Mouse (Mus musculus): ENCODE measurements around the gene Olfr371. TPM values are rescaled to one million over a fixed set of nuclear protein-coding genes. Genes with fewer than 3 reads are reported as not detected.
A peak's percentile ranks its signal among the peaks of the same experiment; 100 is the strongest.

Gene Olfr371
- not detected in 2 replicates for polyA plus RNA-seq (2016; fragmentation: Nextera tagmentation; extraction: Ambion mirVana)

DNA sequence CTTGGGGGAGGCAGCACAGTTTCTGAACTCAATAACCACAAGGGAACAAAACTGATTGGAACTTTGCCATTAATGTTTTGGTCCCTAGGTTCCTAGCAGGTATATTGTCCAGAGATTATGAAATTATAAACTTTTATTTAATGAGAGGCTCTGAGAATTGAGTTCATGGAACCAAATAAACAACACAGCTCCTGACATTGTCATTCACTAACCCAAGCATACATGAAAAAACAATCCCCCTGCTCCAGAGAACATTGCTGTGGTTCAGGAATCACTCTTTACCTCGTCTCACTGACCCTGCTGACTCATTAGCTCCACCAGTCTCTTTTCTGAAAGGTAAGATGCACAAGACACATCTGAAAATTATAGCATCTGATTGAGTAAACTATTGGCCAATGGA lies at the start of gene Olfr371:
Gene Olfr371, plus strand, starts transcription at position 301 of the 400 bp plus-strand sequence.
- Histone ChIP-seq H3K27me3 (ENCODE audit: insufficient read depth, poor library complexity, severe bottlenecking) (no peaks in the 10 kb centered on the region), H3K4me1 (no peaks in the 10 kb centered on the region), H3K36me3 (no peaks in the 10 kb centered on the region), H3K4me3 (no peak within 1 kb of the TSS), H3K27ac (no peak within 1 kb of the TSS), H3K9me3 (no peaks in the 10 kb centered on the region)
- DNase-seq (ENCODE audit: low spot score) = no peak
- WGBS = 43% methylated on average over 1 of the region's 1 CpGs

DNA sequence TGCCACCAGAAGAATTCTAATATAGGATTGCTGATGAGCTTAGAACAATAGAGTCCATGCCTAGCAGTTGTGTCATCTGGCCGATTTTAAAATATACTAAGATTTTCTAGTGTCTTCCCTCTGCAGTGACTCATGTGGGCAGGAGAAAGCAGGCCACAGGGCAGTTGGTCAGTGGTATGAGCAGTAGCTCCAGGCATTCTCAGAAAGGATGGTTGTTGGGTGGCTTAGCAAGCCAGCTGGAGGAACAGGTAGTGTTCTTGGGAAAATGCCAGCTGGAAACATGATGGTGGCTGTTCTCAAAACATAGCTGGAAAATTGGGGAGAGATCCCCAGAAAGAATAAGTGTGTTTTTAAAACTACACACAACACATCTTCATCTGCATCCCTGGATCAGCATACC lies 33.4 kb upstream of the Olfr371 start:
- WGBS = 70% methylated on average over 1 of the region's 1 CpGs
- Histone ChIP-seq H3K4me1 (no peaks in the 10 kb centered on the region), H3K27ac (no peak overlapping the region), H3K9me3 (no peaks in the 10 kb centered on the region), H3K4me3 (no peak overlapping the region), H3K36me3 (no peaks in the 10 kb centered on the region), H3K27me3 (ENCODE audit: insufficient read depth, poor library complexity, severe bottlenecking) (no peaks in the 10 kb centered on the region)
- no peak for DNase-seq (ENCODE audit: low spot score)

DNA sequence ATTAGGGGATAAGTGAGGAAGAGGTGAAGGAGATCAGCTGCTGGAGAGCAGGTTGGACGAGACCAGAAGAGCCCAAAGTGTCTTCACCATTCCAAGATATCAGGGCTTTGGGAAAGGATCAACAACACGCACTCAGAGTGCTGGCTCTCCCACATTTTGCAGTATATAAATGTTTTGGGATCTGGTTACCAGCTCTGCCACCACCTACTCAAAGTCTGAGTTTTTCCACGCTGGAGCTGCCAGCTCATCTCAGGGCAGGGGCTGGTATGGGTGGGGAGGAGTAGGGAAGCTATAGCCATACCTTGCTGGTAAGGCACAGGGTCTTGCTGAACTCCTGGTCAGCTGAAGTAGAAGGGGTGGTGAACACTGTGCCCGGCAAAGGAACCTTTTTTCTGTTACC lies 5.6 kb upstream of the Olfr371 start:
- Histone ChIP-seq H3K4me1 (no peaks in the 10 kb centered on the region), H3K4me3 (no peak overlapping the region), H3K27ac (no peak overlapping the region), H3K36me3 (no peaks in the 10 kb centered on the region), H3K9me3 (no peaks in the 10 kb centered on the region), H3K27me3 (ENCODE audit: insufficient read depth, poor library complexity, severe bottlenecking) (no peaks in the 10 kb centered on the region)
- WGBS = 65% methylated on average over 4 of the region's 4 CpGs
- no peak for DNase-seq (ENCODE audit: low spot score)

DNA sequence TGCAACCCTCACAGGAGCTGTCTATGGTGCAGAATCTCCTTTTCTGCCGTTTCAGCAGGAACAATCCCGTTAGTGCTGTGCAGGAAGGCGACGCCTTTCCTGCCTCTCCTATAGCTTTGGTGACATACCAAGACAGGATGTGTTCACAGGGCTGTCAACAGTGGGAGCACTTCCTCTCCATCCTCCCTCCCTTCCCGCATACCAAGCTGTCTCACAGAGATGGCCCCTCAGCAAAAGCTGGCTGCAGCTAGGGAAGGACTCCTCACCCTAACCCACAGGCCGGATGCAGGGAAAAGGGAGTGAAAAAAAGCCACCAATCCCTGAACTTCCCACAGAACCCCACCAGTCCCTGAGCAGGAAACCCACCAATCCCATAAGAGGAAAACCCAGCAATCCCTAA lies 4.8 kb upstream of the Olfr371 start:
- H3K9me3 ChIP-seq = no peaks in the 10 kb centered on the region
- H3K4me1 ChIP-seq = no peaks in the 10 kb centered on the region
- no peak overlapping the region for H3K4me3 ChIP-seq
- H3K27me3 ChIP-seq (ENCODE audit: insufficient read depth, poor library complexity, severe bottlenecking) = no peaks in the 10 kb centered on the region
- no peak overlapping the region for H3K27ac ChIP-seq
- WGBS = 28% methylated on average over 6 of the region's 6 CpGs
- DNase-seq (ENCODE audit: low spot score) = peak; percentile 79
- H3K36me3 ChIP-seq = no peaks in the 10 kb centered on the region

DNA sequence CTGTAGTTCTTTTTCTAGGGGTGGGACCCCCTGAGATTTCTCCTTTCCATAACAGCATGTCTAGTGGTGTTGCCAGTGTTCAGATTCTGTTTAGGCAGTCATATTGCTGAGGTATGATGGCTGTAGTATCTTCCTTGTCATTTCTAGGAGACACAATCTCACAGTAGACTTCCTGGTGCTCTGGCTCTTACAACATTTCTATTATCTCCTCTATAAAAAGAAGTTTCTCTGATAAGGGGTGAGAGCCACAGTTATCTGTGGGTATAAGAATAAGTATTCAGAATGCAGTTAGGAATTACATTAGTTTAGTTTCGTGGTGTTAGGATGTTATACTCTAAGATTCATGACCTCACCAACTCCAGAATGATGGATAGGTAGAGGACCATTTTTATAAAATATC lies 1.5 kb downstream of the Olfr371 start:
- Histone ChIP-seq H3K9me3 (no peaks in the 10 kb centered on the region), H3K4me1 (no peaks in the 10 kb centered on the region), H3K27me3 (ENCODE audit: insufficient read depth, poor library complexity, severe bottlenecking) (no peaks in the 10 kb centered on the region), H3K36me3 (no peaks in the 10 kb centered on the region), H3K4me3 (no peak overlapping the region), H3K27ac (no peak overlapping the region)
- DNase-seq (ENCODE audit: low spot score) = no peak
- WGBS = 68% methylated on average over 1 of the region's 1 CpGs

Other genes starting within 250 kb of the Olfr371 start
- 9.5 and 11.4 TPM in 2 replicates for gene Junb, start 247.3 kb upstream of the Olfr371 start, polyA plus RNA-seq (2016; fragmentation: Nextera tagmentation; extraction: Ambion mirVana)
- 8.4 and 14.7 TPM in 2 replicates for gene Hook2, start 235.4 kb upstream of the Olfr371 start, polyA plus RNA-seq (2016; fragmentation: Nextera tagmentation; extraction: Ambion mirVana)
- gene Best2, start 211.5 kb upstream of the Olfr371 start, polyA plus RNA-seq (2016; fragmentation: Nextera tagmentation; extraction: Ambion mirVana) = not detected in 2 replicates
- 149 and 157 TPM in 2 replicates for gene Asna1, start 200.7 kb upstream of the Olfr371 start, polyA plus RNA-seq (2016; fragmentation: Nextera tagmentation; extraction: Ambion mirVana)
- gene Trir, start 199.2 kb upstream of the Olfr371 start, polyA plus RNA-seq (2016; fragmentation: Nextera tagmentation; extraction: Ambion mirVana) = 85.6 and 133 TPM in 2 replicates
- 27.2 and 28.4 TPM in 2 replicates for gene Tnpo2, start 189.1 kb upstream of the Olfr371 start, polyA plus RNA-seq (2016; fragmentation: Nextera tagmentation; extraction: Ambion mirVana)
- gene Fbxw9, start 165.9 kb upstream of the Olfr371 start, polyA plus RNA-seq (2016; fragmentation: Nextera tagmentation; extraction: Ambion mirVana) = 20.2 and 21.0 TPM in 2 replicates
- gene Gm5741, start 158.0 kb upstream of the Olfr371 start, polyA plus RNA-seq (2016; fragmentation: Nextera tagmentation; extraction: Ambion mirVana) = 0.51 and 0.57 TPM in 2 replicates
- gene Dhps, start 154.2 kb upstream of the Olfr371 start, polyA plus RNA-seq (2016; fragmentation: Nextera tagmentation; extraction: Ambion mirVana) = 54.0 and 72.3 TPM in 2 replicates
- gene Wdr83os, start 145.2 kb upstream of the Olfr371 start, polyA plus RNA-seq (2016; fragmentation: Nextera tagmentation; extraction: Ambion mirVana) = 97.0 and 105 TPM in 2 replicates
- gene Wdr83, start 144.7 kb upstream of the Olfr371 start, polyA plus RNA-seq (2016; fragmentation: Nextera tagmentation; extraction: Ambion mirVana) = 41.2 and 47.9 TPM in 2 replicates
- 27.2 and 30.7 TPM in 2 replicates for gene Man2b1, start 142.7 kb upstream of the Olfr371 start, polyA plus RNA-seq (2016; fragmentation: Nextera tagmentation; extraction: Ambion mirVana)
- gene Zfp791, start 102.9 kb upstream of the Olfr371 start, polyA plus RNA-seq (2016; fragmentation: Nextera tagmentation; extraction: Ambion mirVana) = 0.84 and 1.00 TPM in 2 replicates
- not detected in 2 replicates for gene Cks1brt, start 74.1 kb upstream of the Olfr371 start, polyA plus RNA-seq (2016; fragmentation: Nextera tagmentation; extraction: Ambion mirVana)
- gene Orc6, start 73.6 kb downstream of the Olfr371 start, polyA plus RNA-seq (2016; fragmentation: Nextera tagmentation; extraction: Ambion mirVana) = 89.3 and 122 TPM in 2 replicates
- 124 and 136 TPM in 2 replicates for gene Vps35, start 73.8 kb downstream of the Olfr371 start, polyA plus RNA-seq (2016; fragmentation: Nextera tagmentation; extraction: Ambion mirVana)
- 131 and 248 TPM in 2 replicates for gene Mylk3, start 160.4 kb downstream of the Olfr371 start, polyA plus RNA-seq (2016; fragmentation: Nextera tagmentation; extraction: Ambion mirVana)
- gene 4921524J17Rik, start 206.8 kb downstream of the Olfr371 start, polyA plus RNA-seq (2016; fragmentation: Nextera tagmentation; extraction: Ambion mirVana) = 61.0 and 64.9 TPM in 2 replicates